In genomic region chr12:76885103-76885502, GRCm38 (mm10) we compare ENCODE assay signal across 25 mouse cellular contexts.
DNase-seq lines count a peak whose midpoint lies in the region; ATAC-seq and TF ChIP-seq lines count a peak whose summit lies in the region.
"Had no signal": no experiment of that assay in that cellular context is flagged by ENCODE, and none has a peak within 500 bp of the region (broad histone marks: within the 10 kb centered on the region; RNA-seq: fewer than 3 reads in every experiment).

No protein-coding gene starts in this region.

- H3K27me3 ChIP-seq in intestine, embryonic 16.5 days (replicated peaks; ENCODE audit: control insufficient read depth, insufficient read depth, low read length): no peaks in the 10 kb centered on the region
- no peaks in the 10 kb centered on the region for H3K27me3 ChIP-seq in small intestine, adult 2 months (ENCODE audit: control insufficient read depth, insufficient read depth, low read length)
- no peaks in the 10 kb centered on the region for H3K27me3 ChIP-seq in hindbrain, embryonic 14.5 days (ENCODE audit: control insufficient read depth, insufficient read depth, low read length)
- H3K27me3 ChIP-seq: embryonic facial prominence, embryonic 13.5 days; forebrain, embryonic 13.5 days; hindbrain, embryonic 12.5 days had no signal

- intact Hi-C loops in gastrocnemius, adult 2 months (cut with DNase I): no loop called here
- intact Hi-C loops in gastrocnemius, postnatal 36 days (cut with DNase I): loop anchor here (5.0 kb wide), 1 partner anchor 72 kb away; no protein-coding TSS in a partner anchor

- H3K4me3 ChIP-seq in gastrocnemius, adult 2 months: no peak overlapping the region
- H3K4me3 ChIP-seq in intestine, embryonic 16.5 days (ENCODE audit: low read length): no peak overlapping the region
- no peak overlapping the region for H3K4me3 ChIP-seq in small intestine, adult 2 months (ENCODE audit: low read depth, low read length)
- H3K4me3 ChIP-seq in hindbrain, embryonic 14.5 days (replicated peaks; ENCODE audit: low read length): no peak overlapping the region
- H3K4me3 ChIP-seq: embryonic facial prominence, embryonic 10.5 days; embryonic facial prominence, embryonic 13.5 days; erythroblast, embryonic 14.5 days; forebrain, embryonic 13.5 days; hindbrain, embryonic 12.5 days had no signal

- no peak overlapping the region for H3K4me2 ChIP-seq in intestine, embryonic 16.5 days (ENCODE audit: low read depth, low read length)
- no peak overlapping the region for H3K4me2 ChIP-seq in hindbrain, embryonic 14.5 days (replicated peaks)
- H3K4me2 ChIP-seq: embryonic facial prominence, embryonic 13.5 days; forebrain, embryonic 13.5 days; heart, embryonic 11.5 days; hindbrain, embryonic 12.5 days had no signal

- no peak for DNase-seq in gastrocnemius, adult 2 months
- no peak for DNase-seq in gastrocnemius, postnatal 36 days
- DNase-seq in hindbrain, embryonic 14.5 days (ENCODE audit: low spot score): no peak
- DNase-seq in frontal cortex, postnatal 14 days (ENCODE audit: low spot score in 2 of 2): no peak
- DNase-seq: adrenal gland, adult 8-10 months; adrenal gland, postnatal 25 days; cerebellum, adult 11-12 months; cerebellum, adult 8-10 months; cerebellum, postnatal 10 days; cerebellum, postnatal 36 days; embryo, embryonic 11 days; gastrocnemius, postnatal 10 days; heart, adult 11 months; kidney, adult 11 months had no signal

- TF ChIP-seq CTCF in gastrocnemius, adult 2 months (IDR thresholded peaks at IDR 0.05): no peak
- TF ChIP-seq CTCF in small intestine, adult 2 months (IDR thresholded peaks at IDR 0.05; ENCODE audit: extremely low read depth, insufficient read length, insufficient replicate concordance, low read depth, low read length): no peak

- H3K9ac ChIP-seq in intestine, embryonic 16.5 days (ENCODE audit: low read depth, low read length): no peak overlapping the region
- no peak overlapping the region for H3K9ac ChIP-seq in hindbrain, embryonic 14.5 days
- H3K9ac ChIP-seq: embryonic facial prominence, embryonic 13.5 days; forebrain, embryonic 13.5 days; hindbrain, embryonic 12.5 days had no signal

- no peak for TF ChIP-seq POLR2A in small intestine, adult 2 months (IDR thresholded peaks at IDR 0.05; ENCODE audit: low read depth, low read length)

- H3K4me1 ChIP-seq in intestine, embryonic 16.5 days (ENCODE audit: control insufficient read depth, insufficient read depth, low read length): peaks cover 5% of the 10 kb centered on the region; the same call in 1 of the 2 replicates
- H3K4me1 ChIP-seq in small intestine, adult 2 months (ENCODE audit: control insufficient read depth, insufficient read depth, insufficient read length, low read length): peaks cover 17% of the 10 kb centered on the region
- H3K4me1 ChIP-seq in hindbrain, embryonic 14.5 days (replicated peaks; ENCODE audit: control insufficient read depth, insufficient read depth, low read length): no peaks in the 10 kb centered on the region
- H3K4me1 ChIP-seq: embryonic facial prominence, embryonic 10.5 days; embryonic facial prominence, embryonic 13.5 days; forebrain, embryonic 13.5 days; hindbrain, embryonic 12.5 days had no signal

- ATAC-seq in intestine, embryonic 16.5 days: peak; percentile 57
- ATAC-seq in hindbrain, embryonic 14.5 days (ENCODE audit: low FRiP score): no peak
- ATAC-seq: activated CD4-positive, CD25-positive, alpha-beta regulatory T cell, adult 4 months; forebrain, embryonic 13.5 days; forebrain, embryonic 16.5 days; hindbrain, embryonic 16.5 days had no signal

- no peaks in the 10 kb centered on the region for H3K36me3 ChIP-seq in intestine, embryonic 16.5 days (ENCODE audit: control insufficient read depth, insufficient read depth, low read length)
- no peaks in the 10 kb centered on the region for H3K36me3 ChIP-seq in small intestine, adult 2 months (ENCODE audit: control insufficient read depth, insufficient read depth, low read length)
- peaks cover 6% of the 10 kb centered on the region; the same call in 1 of the 2 replicates for H3K36me3 ChIP-seq in hindbrain, embryonic 14.5 days (replicated peaks; ENCODE audit: control insufficient read depth, insufficient read depth)
- H3K36me3 ChIP-seq: hindbrain, embryonic 12.5 days had no signal

- H3K9me3 ChIP-seq in intestine, embryonic 16.5 days (ENCODE audit: control insufficient read depth, low read length): no peaks in the 10 kb centered on the region
- H3K9me3 ChIP-seq in hindbrain, embryonic 14.5 days (ENCODE audit: control insufficient read depth, low read length): no peaks in the 10 kb centered on the region
- H3K9me3 ChIP-seq: embryonic facial prominence, embryonic 10.5 days; embryonic facial prominence, embryonic 13.5 days; forebrain, embryonic 13.5 days; hindbrain, embryonic 12.5 days had no signal

- WGBS in intestine, embryonic 16.5 days: 77% methylated on average over 4 of the region's 4 CpGs
- 39% methylated on average over 4 of the region's 4 CpGs for WGBS in small intestine, adult 2 months
- 94% methylated on average over 4 of the region's 4 CpGs for WGBS in hindbrain, embryonic 14.5 days

- peak overlapping the region; percentile 87 for H3K27ac ChIP-seq in gastrocnemius, adult 2 months
- no peak overlapping the region for H3K27ac ChIP-seq in intestine, embryonic 16.5 days (ENCODE audit: low read length)
- peak overlapping the region; percentile 47; the same call in 1 of the 2 replicates for H3K27ac ChIP-seq in small intestine, adult 2 months (ENCODE audit: insufficient read depth, low read depth, low read length)
- no peak overlapping the region for H3K27ac ChIP-seq in hindbrain, embryonic 14.5 days
- H3K27ac ChIP-seq: embryonic facial prominence, embryonic 10.5 days; embryonic facial prominence, embryonic 13.5 days; forebrain, embryonic 13.5 days; hindbrain, embryonic 12.5 days had no signal

Comparison
In these comparisons a context has a peak if more than half of its experiments do, and no peak if none do; other contexts are left out.
1. H3K27ac ChIP-seq: peak in gastrocnemius, adult 2 months (single experiment) and small intestine, adult 2 months (single experiment); none in intestine, embryonic 16.5 days (single experiment) and hindbrain, embryonic 14.5 days (single experiment).